Mouse (Mus musculus) embryonic facial prominence, embryonic 14.5 days (tissue): ENCODE data around the gene Krt1. TPM values are rescaled to one million over a fixed set of nuclear protein-coding genes. Genes with fewer than 3 reads are reported as not detected.

Experiments used
- ATAC-seq: fragments of 200-750 bp; cut with Nextera tagmentation; 2 replicates; pipeline ENCODE4 v1.8.0; 2017; ENCODE audit warnings: low read depth, moderate number of reproducible peaks, moderate TSS enrichment
- DNase-seq: peaks from one replicate; pipeline ENCODE4 v3.0.0-alpha.2; 2015; ENCODE audit warnings: low spot score
- H3K27ac ChIP-seq: fragments of 300-500 bp; sonication (generic); replicated peaks from 2 replicates; pipeline ENCODE4 v1.5.1; 2014; ENCODE audit warnings: low read depth, mild to moderate bottlenecking, low read length, moderate library complexity
- H3K27me3 ChIP-seq: fragments of 300-500 bp; sonication (generic); replicated peaks from 2 replicates; pipeline ENCODE4 v1.6.1; 2014; ENCODE audit warnings: low read length; ENCODE audit not compliant: control insufficient read depth, insufficient read depth
- H3K36me3 ChIP-seq: fragments of 300-500 bp; sonication (generic); 2 replicates; pipeline ENCODE4 v1.6.1; 2014; ENCODE audit warnings: low read length, mixed read lengths; ENCODE audit not compliant: control insufficient read depth, insufficient read depth
- H3K4me1 ChIP-seq: fragments of 300-500 bp; sonication (generic); 2 replicates; pipeline ENCODE4 v1.6.1; 2014; ENCODE audit warnings: antibody characterized with exemption, low read length; ENCODE audit not compliant: control insufficient read depth, insufficient read depth
- H3K4me2 ChIP-seq: fragments of 300-500 bp; sonication (generic); 2 replicates; pipeline ENCODE4 v1.6.1; 2014; ENCODE audit warnings: low read depth, mild to moderate bottlenecking, low read length, moderate library complexity, mixed read lengths
- H3K4me3 ChIP-seq: fragments of 300-500 bp; sonication (generic); 2 replicates; pipeline ENCODE4 v1.5.1; 2014; ENCODE audit warnings: low read depth, mild to moderate bottlenecking, low read length
- H3K9ac ChIP-seq: fragments of 300-500 bp; sonication (generic); 2 replicates; pipeline ENCODE4 v1.6.1; 2014; ENCODE audit warnings: low read depth, mild to moderate bottlenecking, low read length, moderate library complexity, mixed read lengths
- H3K9me3 ChIP-seq: fragments of 300-500 bp; sonication (generic); 2 replicates; pipeline ENCODE4 v1.6.1; 2016; ENCODE audit warnings: low read length; ENCODE audit not compliant: control insufficient read depth
- WGBS: fragments of 180-500 bp; shearing (Covaris S2); extraction: QIAGEN DNeasy Blood & Tissue Kit; methylation state at CpG from one replicate; pipeline ENCODE4 v1.1.7; 2014; 5-methylcytosine and 5-hydroxymethylcytosine counted together
- polyA plus RNA-seq: library from polyadenylated mRNA; unstranded; fragments of >200 nt; fragmentation: Nextera tagmentation; extraction: Ambion mirVana; gene quantifications from 2 replicates; pipeline ENCODE4 v1.2.1, GENCODE M21; 2014

The Krt1 gene
- polyA plus RNA-seq, 1 experiment from 2014 or later: 111 TPM

GRCm38 (mm10) chr15:101843192-101843591 lies 7.4 kb downstream of the Krt1 start:
- H3K4me2 ChIP-seq: no peak overlapping the region
- no peaks in the 10 kb centered on the region for H3K9me3 ChIP-seq
- H3K36me3 ChIP-seq: no peaks in the 10 kb centered on the region
- peak; percentile 65 for DNase-seq
- no peak overlapping the region for H3K4me3 ChIP-seq
- H3K27ac ChIP-seq: no peak overlapping the region
- H3K27me3 ChIP-seq: peaks cover 15% of the 10 kb centered on the region; the same call in 1 of the 2 replicates
- WGBS: 61% methylated on average over 9 of the region's 9 CpGs
- H3K4me1 ChIP-seq: no peaks in the 10 kb centered on the region
- peak; percentile 45; the same call in 1 of the 2 replicates for ATAC-seq
- H3K9ac ChIP-seq: no peak overlapping the region

- H3K27ac ChIP-seq: no peak overlapping the region
- no peak for ATAC-seq
- 67% methylated on average over 5 of the region's 5 CpGs for WGBS
- H3K4me3 ChIP-seq: no peak overlapping the region
- no peaks in the 10 kb centered on the region for H3K4me1 ChIP-seq
- no peaks in the 10 kb centered on the region for H3K27me3 ChIP-seq
- H3K9ac ChIP-seq: no peak overlapping the region
- DNase-seq: no peak
- no peaks in the 10 kb centered on the region for H3K36me3 ChIP-seq
- no peaks in the 10 kb centered on the region for H3K9me3 ChIP-seq
- no peak overlapping the region for H3K4me2 ChIP-seq
These were observed 15.7 kb downstream of the Krt1 start for GRCm38 (mm10) chr15:101834784-101835328.

DNA sequence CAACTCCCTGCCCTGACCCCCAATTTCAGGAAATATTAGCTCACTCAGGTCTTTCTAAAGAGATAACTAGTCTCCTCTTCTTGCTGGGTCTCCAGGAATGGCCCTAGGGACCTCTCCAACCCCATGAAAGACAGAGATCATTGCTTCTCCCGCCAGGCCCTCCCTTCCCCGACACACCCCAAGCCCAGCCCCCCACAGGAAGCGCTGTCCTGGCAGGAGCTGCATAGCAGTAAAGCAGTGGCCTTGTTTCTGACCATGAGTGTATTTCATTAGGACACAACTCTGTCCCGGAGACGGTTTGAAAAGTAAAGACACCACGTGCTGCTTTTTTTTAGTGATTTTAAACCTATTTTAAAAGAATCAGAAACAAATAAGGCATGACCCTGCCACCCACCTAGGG lies 17.5 kb downstream of the Krt1 start:
- Histone ChIP-seq H3K4me1 (no peaks in the 10 kb centered on the region), H3K4me2 (no peak overlapping the region), H3K9me3 (no peaks in the 10 kb centered on the region), H3K9ac (no peak overlapping the region), H3K27ac (no peak overlapping the region), H3K27me3 (no peaks in the 10 kb centered on the region), H3K36me3 (no peaks in the 10 kb centered on the region), H3K4me3 (no peak overlapping the region)
- DNase-seq (no peak), ATAC-seq (no peak)
- 31% methylated on average over 6 of the region's 6 CpGs for WGBS

GRCm38 (mm10) chr15:101829441-101829840 lies 21.2 kb downstream of the Krt1 start:
- H3K4me1 ChIP-seq: no peaks in the 10 kb centered on the region
- no peak overlapping the region for H3K4me3 ChIP-seq
- DNase-seq: no peak
- H3K4me2 ChIP-seq: no peak overlapping the region
- H3K36me3 ChIP-seq: no peaks in the 10 kb centered on the region
- WGBS: 58% methylated on average over 5 of the region's 5 CpGs
- no peaks in the 10 kb centered on the region for H3K27me3 ChIP-seq
- ATAC-seq: no peak
- H3K9ac ChIP-seq: no peak overlapping the region
- H3K27ac ChIP-seq: no peak overlapping the region
- no peaks in the 10 kb centered on the region for H3K9me3 ChIP-seq

DNA sequence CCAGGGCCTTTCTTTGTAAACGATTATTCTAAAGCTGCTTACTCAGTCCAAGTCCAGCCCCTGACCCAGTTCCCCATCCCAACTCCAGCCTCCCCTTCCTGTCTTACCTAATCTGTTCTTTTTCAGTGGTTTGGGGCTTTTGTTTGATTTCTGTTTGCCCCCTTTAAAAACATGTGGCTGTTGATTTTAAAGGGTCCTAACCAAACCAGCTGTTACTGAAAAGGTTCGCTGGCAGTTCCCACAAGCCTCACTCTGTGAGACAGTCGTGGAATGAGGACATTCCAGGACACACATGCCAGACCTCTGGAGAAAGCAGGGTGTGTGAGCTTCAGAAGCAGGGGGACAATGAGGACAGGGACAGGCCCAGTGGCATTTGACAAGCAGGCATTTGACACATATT lies 28.8 kb downstream of the Krt1 start:
- H3K9ac ChIP-seq: no peak overlapping the region
- no peak overlapping the region for H3K27ac ChIP-seq
- WGBS: 16% methylated on average over 3 of the region's 3 CpGs
- no peak for ATAC-seq
- peak; percentile 12 for DNase-seq
- no peaks in the 10 kb centered on the region for H3K9me3 ChIP-seq
- no peak overlapping the region for H3K4me3 ChIP-seq
- no peaks in the 10 kb centered on the region for H3K36me3 ChIP-seq
- H3K27me3 ChIP-seq: 0 out of 2 replicates have a peak, but pooled peaks cover 4% of the 10 kb centered on the region
- no peak overlapping the region for H3K4me2 ChIP-seq
- H3K4me1 ChIP-seq: no peaks in the 10 kb centered on the region

GRCm38 (mm10) chr15:101817875-101818274 lies 32.7 kb downstream of the Krt1 start, which contains the start of gene Krt2:
Krt2 (minus strand) TSS chr15:101818169.
- no peak within 1 kb of the TSS for H3K4me3 ChIP-seq
- H3K9ac ChIP-seq: no peak within 1 kb of the TSS
- 0 out of 2 replicates have a peak, but pooled peaks cover 4% of the 10 kb centered on the region for H3K27me3 ChIP-seq
- no peaks in the 10 kb centered on the region for H3K4me1 ChIP-seq
- H3K4me2 ChIP-seq: no peak within 1 kb of the TSS
- no peak for ATAC-seq
- WGBS: 79% methylated on average over 16 of the region's 16 CpGs
- H3K36me3 ChIP-seq: no peaks in the 10 kb centered on the region
- no peaks in the 10 kb centered on the region for H3K9me3 ChIP-seq
- no peak for DNase-seq
- no peak within 1 kb of the TSS for H3K27ac ChIP-seq

GRCm38 (mm10) chr15:101803052-101803822 lies 47.4 kb downstream of the Krt1 start:
- Histone ChIP-seq H3K27me3 (no peaks in the 10 kb centered on the region), H3K4me2 (no peak overlapping the region), H3K9ac (no peak overlapping the region), H3K4me1 (no peaks in the 10 kb centered on the region), H3K27ac (no peak overlapping the region), H3K9me3 (no peaks in the 10 kb centered on the region), H3K36me3 (no peaks in the 10 kb centered on the region), H3K4me3 (no peak overlapping the region)
- ATAC-seq: no peak
- 80% methylated on average over 11 of the region's 11 CpGs for WGBS
- DNase-seq: no peak

GRCm38 (mm10) chr15:101802296-101802835 lies 48.2 kb downstream of the Krt1 start, which contains the start of gene Krt73:
Krt73 (minus strand) TSS chr15:101802346.
- Histone ChIP-seq H3K27ac (no peak within 1 kb of the TSS), H3K9me3 (no peaks in the 10 kb centered on the region), H3K4me2 (no peak within 1 kb of the TSS), H3K27me3 (no peaks in the 10 kb centered on the region), H3K36me3 (no peaks in the 10 kb centered on the region), H3K4me1 (no peaks in the 10 kb centered on the region), H3K9ac (no peak within 1 kb of the TSS), H3K4me3 (no peak within 1 kb of the TSS)
- DNase-seq: no peak
- 76% methylated on average over 6 of the region's 6 CpGs for WGBS
- no peak for ATAC-seq
